Mouse (Mus musculus) erythroblast, embryonic 14.5 days (primary cell): ENCODE results near the gene Gnat1. TPM values are rescaled to one million over a fixed set of nuclear protein-coding genes. Genes with fewer than 3 reads are reported as not detected.

ENCODE experiments used
- H3K27me3 ChIP-seq: 2 replicates; pipeline ENCODE4 v1.6.1; 2012; ENCODE audit warnings: inconsistent platforms; ENCODE audit not compliant: control insufficient read depth
- H3K36me3 ChIP-seq: 2 replicates; pipeline ENCODE4 v1.6.1; 2012; ENCODE audit warnings: mild to moderate bottlenecking, inconsistent platforms; ENCODE audit not compliant: control insufficient read depth
- H3K4me1 ChIP-seq: 2 replicates; pipeline ENCODE4 v1.6.1; 2012; ENCODE audit warnings: inconsistent platforms; ENCODE audit not compliant: control insufficient read depth
- H3K4me3 ChIP-seq: replicated peaks from 2 replicates; pipeline ENCODE3; 2012; ENCODE audit warnings: moderate library complexity, mild to moderate bottlenecking, inconsistent platforms
- H3K9me3 ChIP-seq: 2 replicates; pipeline ENCODE4 v1.6.1; 2012; ENCODE audit warnings: low read length, inconsistent platforms, mixed read lengths; ENCODE audit not compliant: control insufficient read depth
- GATA1 ChIP-seq: IDR thresholded peaks from 2 replicates; pipeline ENCODE4 v1.6.1; 2012; ENCODE audit warnings: low read length, inconsistent platforms, mixed read lengths
- TAL1 ChIP-seq: IDR thresholded peaks from 3 replicates; pipeline ENCODE4 v1.6.1; 2012; ENCODE audit warnings: low read length, inconsistent platforms, mixed read lengths
- polyA plus RNA-seq: library from polyadenylated mRNA; stranded (reverse); fragments of >175 nt; gene quantifications from 2 replicates; pipeline ENCODE4 v1.2.3, GENCODE M21; 2012

Gnat1 gene
- polyA plus RNA-seq, 1 experiment: not detected

GRCm38 (mm10) chr9:107627387-107628255 is 51.9 kb downstream of the Gnat1 start:
- Histone ChIP-seq H3K36me3 (peaks cover 94% of the 10 kb centered on the region), H3K27me3 (no peaks in the 10 kb centered on the region), H3K4me1 (peaks cover 77% of the 10 kb centered on the region), H3K9me3 (no peaks in the 10 kb centered on the region), H3K4me3 (no peak overlapping the region)
- TF ChIP-seq GATA1: no peak
- TF ChIP-seq TAL1: no peak

DNA sequence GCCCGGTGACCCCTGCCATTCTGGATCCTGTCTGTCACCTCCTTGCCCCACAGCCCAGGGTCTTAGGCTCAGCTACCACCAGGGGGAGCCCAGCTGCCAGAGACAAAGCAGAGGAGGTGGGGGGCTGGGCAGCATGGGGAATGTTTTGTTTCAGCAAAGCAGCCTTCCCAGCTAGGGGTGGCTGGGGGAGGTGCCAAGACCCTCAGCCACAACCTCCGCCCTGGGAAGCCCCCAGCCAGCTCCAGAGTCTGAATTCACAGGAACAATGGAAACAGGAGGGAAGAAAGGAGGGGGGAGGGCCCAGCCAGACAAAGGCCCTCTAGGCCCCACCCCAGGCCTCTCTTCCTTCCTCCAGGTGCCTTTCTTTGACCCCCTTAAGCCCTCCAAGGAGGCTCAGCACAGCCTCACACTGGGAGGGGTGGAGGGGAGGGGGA is 52.7 kb downstream of the Gnat1 start:
- TF ChIP-seq GATA1 (no peak), TAL1 (no peak)
- peaks cover 69% of the 10 kb centered on the region for H3K4me1 ChIP-seq

DNA sequence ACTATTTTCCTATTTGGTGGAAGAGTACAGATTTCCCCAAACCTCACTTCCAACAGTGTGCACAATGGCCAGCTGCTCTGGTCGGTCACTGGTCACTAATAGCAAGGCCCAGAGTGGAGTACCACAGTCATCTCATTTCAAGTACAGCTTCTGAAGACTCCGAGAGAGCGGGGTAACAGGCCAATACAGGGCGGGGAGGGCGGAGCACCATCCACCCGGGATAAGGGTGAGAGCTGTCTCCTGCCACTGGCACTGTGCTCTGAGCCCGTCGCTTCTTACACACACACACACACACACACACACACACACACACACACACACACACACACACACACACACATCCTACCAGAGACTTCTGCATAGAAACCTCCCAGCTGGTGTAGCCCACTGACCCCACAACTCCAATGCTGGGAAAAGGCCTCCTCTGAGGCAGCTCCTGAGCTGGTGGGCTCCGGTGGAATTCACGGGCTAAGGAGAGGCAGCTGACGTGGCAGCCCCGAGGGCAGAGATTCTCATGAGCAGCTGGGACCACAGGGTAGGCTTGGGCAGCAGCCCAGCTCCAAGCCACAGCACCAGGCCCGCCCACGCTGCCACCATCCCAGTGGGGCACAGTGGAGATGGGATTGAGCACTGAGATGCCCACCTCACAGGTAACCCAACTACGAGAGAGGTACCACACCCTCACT is 53.2 kb downstream of the Gnat1 start:
- H3K4me1 ChIP-seq: peaks cover 63% of the 10 kb centered on the region
- H3K4me3 ChIP-seq: no peak overlapping the region
- peaks cover 87% of the 10 kb centered on the region for H3K36me3 ChIP-seq
- no peaks in the 10 kb centered on the region for H3K9me3 ChIP-seq
- TF ChIP-seq TAL1 (no peak), GATA1 (no peak)
- no peaks in the 10 kb centered on the region for H3K27me3 ChIP-seq

More for the DNA sequence above, 52.7 kb downstream of the Gnat1 start:
- no peak overlapping the region for H3K4me3 ChIP-seq
- no peaks in the 10 kb centered on the region for H3K27me3 ChIP-seq
- no peaks in the 10 kb centered on the region for H3K9me3 ChIP-seq
- peaks cover 92% of the 10 kb centered on the region for H3K36me3 ChIP-seq

GRCm38 (mm10) chr9:107625351-107626128 is 54.0 kb downstream of the Gnat1 start:
- no peaks in the 10 kb centered on the region for H3K9me3 ChIP-seq
- no peaks in the 10 kb centered on the region for H3K27me3 ChIP-seq
- peaks cover 82% of the 10 kb centered on the region for H3K36me3 ChIP-seq
- peaks cover 56% of the 10 kb centered on the region for H3K4me1 ChIP-seq
- no peak for TF ChIP-seq TAL1
- TF ChIP-seq GATA1: no peak
- no peak overlapping the region for H3K4me3 ChIP-seq

DNA sequence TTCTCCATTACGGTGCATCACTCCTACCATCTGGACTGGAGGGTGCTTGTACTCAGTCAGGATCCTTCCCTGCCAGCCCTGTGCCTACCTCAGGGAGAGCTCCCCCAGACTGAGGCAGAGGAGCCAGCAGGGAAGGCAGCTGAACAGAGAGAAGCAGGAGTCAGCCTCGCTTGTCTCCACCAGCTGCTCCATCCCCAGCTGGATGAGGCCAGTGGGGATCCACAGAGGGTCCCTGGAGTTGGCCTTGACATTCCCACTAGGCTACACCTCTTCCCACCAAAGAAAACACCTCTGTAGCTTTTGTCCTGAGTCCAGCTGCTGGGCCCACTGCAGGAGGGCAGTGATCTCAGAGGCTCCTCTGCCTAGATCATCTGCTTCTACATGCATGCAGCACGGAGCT is 54.6 kb downstream of the Gnat1 start:
- H3K27me3 ChIP-seq: no peaks in the 10 kb centered on the region
- H3K9me3 ChIP-seq: no peaks in the 10 kb centered on the region
- H3K4me3 ChIP-seq: no peak overlapping the region
- H3K4me1 ChIP-seq: peaks cover 51% of the 10 kb centered on the region
- TF ChIP-seq GATA1 (no peak), TAL1 (no peak)
- H3K36me3 ChIP-seq: peaks cover 85% of the 10 kb centered on the region

- peaks cover 85% of the 10 kb centered on the region for H3K36me3 ChIP-seq
- TF ChIP-seq GATA1: no peak
- TF ChIP-seq TAL1: no peak
- H3K4me1 ChIP-seq: peaks cover 51% of the 10 kb centered on the region
- no peaks in the 10 kb centered on the region for H3K9me3 ChIP-seq
- H3K27me3 ChIP-seq: no peaks in the 10 kb centered on the region
- H3K4me3 ChIP-seq: no peak overlapping the region
Measured at GRCm38 (mm10) chr9:107624539-107624938, 55.0 kb downstream of the Gnat1 start.

Other genes with a start within 250 kb of the Gnat1 start
- gene Tmem115, start 145.8 kb downstream of the Gnat1 start, polyA plus RNA-seq: 0.88 and 0.99 TPM in 2 replicates
- 0.06 and 0.29 TPM in 2 replicates for gene Cyb561d2, start 137.5 kb downstream of the Gnat1 start, polyA plus RNA-seq
- gene Nprl2, start 137.5 kb downstream of the Gnat1 start, polyA plus RNA-seq: 0.03 and 0.25 TPM in 2 replicates
- gene Zmynd10, start 132.4 kb downstream of the Gnat1 start, polyA plus RNA-seq: 0.13 TPM in 1 of 2 replicates, not detected in the other
- 1.9 and 2.0 TPM in 2 replicates for gene Rassf1, start 128.2 kb downstream of the Gnat1 start, polyA plus RNA-seq
- 3.7 and 5.3 TPM in 2 replicates for gene Tusc2, start 116.5 kb downstream of the Gnat1 start, polyA plus RNA-seq
- gene Hyal2, start 111.8 kb downstream of the Gnat1 start, polyA plus RNA-seq: 4.1 and 5.4 TPM in 2 replicates
- gene Hyal1, start 102.8 kb downstream of the Gnat1 start, polyA plus RNA-seq: 0.53 and 0.54 TPM in 2 replicates
- gene Naa80, start 100.8 kb downstream of the Gnat1 start, polyA plus RNA-seq: 10.1 and 11.4 TPM in 2 replicates
- gene Hyal3, start 98.9 kb downstream of the Gnat1 start, polyA plus RNA-seq: 0.34 TPM in 1 of 2 replicates, not detected in the other
- gene Ifrd2, start 92.1 kb downstream of the Gnat1 start, polyA plus RNA-seq: 79.9 and 91.3 TPM in 2 replicates
- gene Sema3b, start 70.5 kb downstream of the Gnat1 start, polyA plus RNA-seq: not detected in 2 replicates
- gene Gnai2, start 44.3 kb downstream of the Gnat1 start, polyA plus RNA-seq: 75.1 and 87.2 TPM in 2 replicates
- gene Slc38a3, start 10.2 kb downstream of the Gnat1 start, polyA plus RNA-seq: 0.02 and 0.05 TPM in 2 replicates
- gene Sema3f, start 30.8 kb upstream of the Gnat1 start, polyA plus RNA-seq: 0.08 TPM in 1 of 2 replicates, not detected in the other
- 0.76 and 1.6 TPM in 2 replicates for gene Rbm5, start 91.3 kb upstream of the Gnat1 start, polyA plus RNA-seq
- gene Rbm6, start 193.5 kb upstream of the Gnat1 start, polyA plus RNA-seq: 2.5 and 2.9 TPM in 2 replicates
- gene Mon1a, start 208.4 kb upstream of the Gnat1 start, polyA plus RNA-seq: 0.77 and 0.89 TPM in 2 replicates
- gene Mst1r, start 227.2 kb upstream of the Gnat1 start, polyA plus RNA-seq: 0.01 and 0.02 TPM in 2 replicates
- not detected in 2 replicates for gene Actl11, start 248.8 kb upstream of the Gnat1 start, polyA plus RNA-seq